Mouse (Mus musculus): ENCODE measurements at regions not wholly inside any gene's neighbourhood (a gene's known extent, or its start where the extent isn't known, plus 50 kb on each side); places are given as distances from the start of the nearest gene placed in this dataset.
"Not testable (repeated sequence)": the region's sequence is repeated elsewhere in the genome, so short reads cannot be mapped to it uniquely, and the experiment has no call there.

DNA sequence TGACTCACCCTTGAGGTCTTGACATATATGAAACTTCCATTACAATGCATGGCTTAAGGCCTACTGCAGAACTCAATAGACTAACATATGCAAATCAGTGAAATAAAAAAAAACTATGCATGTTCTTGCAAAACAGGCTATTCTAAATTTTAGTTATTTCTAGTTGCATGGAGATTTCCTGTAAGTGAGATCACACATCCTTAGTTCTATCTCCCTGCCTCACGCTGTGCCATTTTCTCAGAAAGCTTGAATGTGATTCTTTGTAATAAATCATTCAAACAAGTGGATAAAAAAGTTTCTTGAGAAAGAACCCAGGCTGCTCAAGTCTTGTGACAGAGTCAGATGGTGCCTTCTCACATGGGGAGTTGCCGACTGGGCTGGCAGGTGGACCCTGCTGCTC is 228.9 kb upstream of the Gap43 start:
- no peak for DNase-seq
- intact Hi-C loops (cut with DNase I) = no loop called here

DNA sequence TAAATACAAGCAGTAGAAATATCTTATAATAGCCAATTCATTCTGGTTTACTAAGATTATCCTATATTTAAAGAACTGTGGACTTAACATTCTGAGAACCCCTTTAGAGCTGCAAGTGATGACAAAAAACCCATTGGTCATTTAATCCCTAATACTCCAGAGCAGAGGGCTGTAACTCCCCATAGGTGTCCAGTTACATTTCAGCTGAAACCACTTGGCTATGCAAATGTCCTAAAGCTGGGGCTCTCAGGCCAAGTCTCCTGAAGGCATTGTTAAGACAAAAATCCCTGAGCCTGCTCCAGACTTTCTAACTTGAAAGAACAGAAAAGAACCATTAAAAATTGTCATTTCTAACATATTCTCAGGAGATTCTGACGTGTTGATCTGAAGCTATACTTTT is 209.1 kb upstream of the Gap43 start:
- DNase-seq = no peak
- intact Hi-C loops (cut with DNase I) = no loop called here

DNA sequence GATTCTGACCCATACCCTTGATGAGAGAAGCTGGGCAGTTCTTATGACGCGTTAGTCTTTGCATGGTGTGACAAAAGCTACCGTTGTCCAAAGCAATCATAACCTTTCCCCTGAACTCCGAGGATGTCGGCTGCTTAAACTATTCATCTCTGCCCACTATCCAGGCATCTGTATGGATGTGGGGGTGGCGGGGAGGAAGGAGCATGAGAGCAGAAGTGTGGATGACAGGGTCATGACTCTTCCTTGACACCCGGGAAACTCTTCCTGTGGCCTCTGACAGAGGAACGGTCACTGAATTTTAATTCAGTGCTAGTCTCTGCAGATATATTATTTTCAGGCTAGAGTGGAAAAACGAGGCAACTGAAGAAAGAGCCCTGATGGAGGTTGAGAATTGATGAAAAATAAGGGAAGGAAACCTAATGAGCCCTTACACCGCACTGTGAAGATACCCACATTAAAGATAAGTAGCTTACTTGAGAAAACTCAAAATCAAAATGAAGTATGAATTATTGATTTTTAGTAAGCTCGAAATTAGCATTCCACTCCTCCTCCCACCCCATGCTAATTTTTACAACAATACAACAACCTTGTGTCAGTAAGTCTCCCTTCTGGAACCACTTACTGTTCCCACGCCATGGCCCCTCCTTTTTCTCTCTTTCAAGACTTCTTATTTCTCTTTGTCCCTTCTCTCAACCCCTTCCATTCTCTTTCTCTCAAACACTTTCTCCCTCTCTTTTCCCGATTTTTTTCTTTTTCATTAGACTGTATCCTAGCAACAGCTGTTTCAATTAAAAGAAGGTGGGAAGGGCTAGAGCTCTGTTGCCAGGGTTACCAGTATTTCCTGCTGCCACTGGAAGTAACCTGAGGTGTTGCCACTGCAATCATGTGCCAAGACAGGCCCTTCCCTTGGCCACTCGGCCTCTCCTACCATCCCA is 206.0 kb upstream of the Gap43 start:
- intact Hi-C loops (cut with DNase I) = no loop called here

DNA sequence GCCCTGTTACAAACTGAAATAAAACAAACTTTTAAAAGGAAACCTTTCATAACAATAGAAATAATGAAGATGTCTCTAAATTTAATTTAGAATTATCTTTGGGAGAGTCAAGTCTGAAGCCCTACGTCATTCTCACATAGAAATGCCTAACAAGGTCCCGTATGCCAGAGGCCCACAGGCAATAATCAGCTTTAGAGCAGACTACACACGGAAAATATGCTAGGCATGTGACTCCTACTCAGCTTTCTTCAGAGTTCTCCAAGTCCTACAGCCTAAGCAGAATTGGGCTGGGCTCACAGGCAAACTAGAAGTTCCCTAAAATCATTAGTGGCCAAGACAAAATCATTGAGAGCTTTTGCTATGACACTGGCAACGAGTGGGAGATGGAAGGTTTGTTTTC is 176.9 kb upstream of the Gap43 start:
- DNase-seq = no peak
- intact Hi-C loops (cut with DNase I) = no loop called here

More for the DNA sequence above, 206.0 kb upstream of the Gap43 start:
- no peak for DNase-seq

DNA sequence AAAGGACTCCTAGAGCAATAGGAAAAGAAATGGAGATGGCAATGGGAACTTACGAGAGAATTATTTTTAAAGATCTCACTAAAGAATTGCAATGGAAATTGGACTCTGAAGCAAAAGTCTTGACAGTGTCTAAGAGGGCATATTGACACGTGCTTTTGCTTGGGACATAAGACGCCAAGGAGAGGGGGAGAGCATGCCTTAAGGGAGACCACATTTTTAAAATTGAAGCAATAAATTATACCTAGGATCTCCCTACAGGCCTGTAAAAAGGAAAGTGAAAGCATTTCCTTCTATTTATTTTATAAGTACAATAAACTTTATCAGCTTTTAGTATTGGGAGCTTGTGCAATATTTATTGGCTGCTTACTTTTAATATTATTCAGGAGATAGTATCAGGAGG is 175.5 kb upstream of the Gap43 start:
- DNase-seq = no peak
- intact Hi-C loops (cut with DNase I) = no loop called here

DNA sequence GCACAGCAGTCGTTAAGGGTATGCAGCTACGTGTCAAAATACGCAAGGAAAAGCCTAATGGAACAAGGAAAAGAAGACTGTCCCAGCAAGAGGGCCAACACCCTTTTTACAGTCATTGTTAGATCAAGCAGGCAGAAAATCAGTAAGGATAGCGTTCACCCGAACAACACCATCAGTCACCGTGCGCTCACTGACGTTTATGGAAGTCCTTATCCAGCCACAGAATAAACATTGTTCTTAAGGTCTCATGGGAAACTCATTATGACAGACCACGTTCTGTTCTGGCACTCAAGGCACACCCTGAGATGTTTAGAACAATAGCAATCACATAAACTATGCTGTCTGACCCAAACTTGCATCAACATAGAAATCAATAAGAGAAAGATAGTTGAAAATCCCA is 164.7 kb upstream of the Gap43 start:
- DNase-seq = no peak
- intact Hi-C loops (cut with DNase I) = no loop called here

DNA sequence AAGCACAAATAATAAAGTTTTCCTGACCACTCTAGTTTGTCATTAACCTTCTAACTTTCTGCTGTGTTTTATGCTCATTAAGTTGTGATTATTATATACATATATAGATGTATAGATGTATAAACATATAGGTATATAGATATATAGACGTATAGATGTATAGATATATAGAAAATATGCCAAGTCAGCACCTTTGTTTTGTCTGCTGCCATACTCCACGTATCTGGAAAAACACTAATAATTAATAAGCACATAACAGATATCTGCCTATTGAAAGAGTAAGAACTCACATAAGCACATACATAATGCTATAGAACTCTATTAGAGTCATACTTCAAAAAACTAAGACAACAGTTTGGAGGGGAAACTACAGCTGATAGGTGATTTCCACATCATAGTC is 161.3 kb upstream of the Gap43 start:
- intact Hi-C loops (cut with DNase I) = no loop called here
- DNase-seq = no peak

DNA sequence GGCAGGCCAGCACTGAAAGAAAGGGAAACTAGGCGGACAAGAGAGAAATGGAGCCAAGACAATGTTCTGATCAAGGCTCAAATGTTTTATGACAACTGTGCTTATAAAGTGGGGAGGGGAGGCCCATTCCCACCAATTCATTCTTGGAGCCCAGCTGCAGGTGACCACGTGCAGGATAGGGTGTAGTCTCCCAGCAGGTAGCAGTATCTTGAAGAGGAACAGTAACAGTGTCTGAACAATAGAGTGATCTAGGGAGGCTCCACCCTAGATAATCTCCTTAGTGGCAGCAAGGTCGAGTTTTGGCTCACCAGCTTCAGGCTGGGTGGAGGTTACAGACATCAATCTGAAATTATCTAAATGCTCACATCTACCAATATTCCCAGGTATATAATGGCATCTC is 160.7 kb upstream of the Gap43 start:
- DNase-seq; intact Hi-C loops (cut with DNase I): not testable (repeated sequence)

DNA sequence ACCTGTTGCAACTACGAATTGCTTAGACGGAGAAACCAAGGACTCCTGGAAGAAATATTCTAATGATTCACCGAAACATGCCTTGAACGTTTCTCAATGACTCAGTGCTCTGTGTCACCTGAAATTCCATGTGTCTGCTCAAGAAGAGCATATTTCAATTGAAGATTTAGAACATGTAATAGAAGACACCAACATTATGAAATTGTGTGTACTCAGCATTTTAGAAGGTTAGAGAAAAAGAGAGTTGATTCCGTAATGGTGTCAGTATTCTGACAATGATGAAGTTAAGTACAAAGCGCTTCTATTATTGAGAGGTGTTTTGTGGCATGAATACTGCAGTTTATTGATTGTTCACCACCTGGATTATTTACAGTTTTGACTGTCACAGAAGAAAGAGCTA is 159.1 kb upstream of the Gap43 start:
- no peak for DNase-seq
- intact Hi-C loops (cut with DNase I) = no loop called here

DNA sequence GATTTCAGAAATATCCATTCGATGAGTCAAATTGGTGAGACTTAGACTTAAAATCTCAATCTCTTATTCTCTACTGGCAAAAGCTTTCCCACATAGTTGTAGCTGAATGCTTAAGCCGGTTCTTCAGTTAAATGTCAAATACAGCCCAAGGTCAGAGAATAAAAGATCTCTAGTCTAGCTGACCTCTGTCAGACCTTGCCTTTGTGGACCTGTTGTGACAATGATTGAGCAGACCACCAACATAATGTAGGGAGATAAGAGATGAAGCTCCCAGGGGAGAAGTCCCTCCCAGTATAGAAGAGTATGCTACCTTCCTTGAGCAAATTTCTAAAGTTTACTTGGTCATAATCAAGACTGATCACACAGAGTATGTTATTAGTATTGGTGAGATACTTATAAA is 157.9 kb upstream of the Gap43 start:
- no peak for DNase-seq
- intact Hi-C loops (cut with DNase I) = no loop called here

DNA sequence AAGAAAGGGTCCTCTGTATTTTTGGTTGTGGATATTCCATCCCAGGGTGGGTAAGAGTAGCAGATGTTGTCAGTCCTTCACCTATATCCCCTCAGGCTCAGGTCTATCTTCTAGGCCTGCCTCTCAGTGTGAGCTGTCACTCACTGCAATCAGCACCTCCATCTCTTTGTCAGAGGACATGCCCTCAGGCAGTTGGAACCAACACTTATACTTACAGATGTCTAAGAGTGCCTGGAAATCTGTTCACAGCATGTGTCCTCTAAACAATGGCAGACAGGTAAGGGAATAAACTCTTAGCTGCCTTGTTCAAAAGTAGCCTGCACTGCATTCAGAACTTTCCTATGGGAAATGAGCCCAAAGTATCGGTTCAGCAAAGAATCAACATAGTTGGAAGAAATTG is 153.1 kb upstream of the Gap43 start:
- DNase-seq = no peak
- intact Hi-C loops (cut with DNase I) = no loop called here

DNA sequence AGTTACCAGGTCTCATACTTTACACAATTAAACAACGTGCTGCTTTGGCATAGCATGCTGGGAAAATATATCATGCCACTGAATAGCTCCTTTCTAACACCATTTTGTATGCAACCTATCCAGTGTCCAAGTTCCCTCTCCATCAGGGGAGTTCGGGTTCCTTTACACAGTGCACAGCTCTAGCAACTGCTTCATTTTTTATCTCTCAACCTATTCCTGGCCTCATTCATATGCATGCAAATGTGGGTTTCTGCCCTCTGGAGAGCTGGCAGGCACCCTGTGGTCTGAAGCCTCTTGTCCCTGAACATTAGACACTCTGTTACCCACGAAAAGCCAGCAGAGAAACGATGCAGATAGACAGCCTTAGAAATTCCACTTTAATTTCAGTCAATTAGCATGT is 148.3 kb upstream of the Gap43 start:
- no peak for DNase-seq
- intact Hi-C loops (cut with DNase I) = no loop called here

DNA sequence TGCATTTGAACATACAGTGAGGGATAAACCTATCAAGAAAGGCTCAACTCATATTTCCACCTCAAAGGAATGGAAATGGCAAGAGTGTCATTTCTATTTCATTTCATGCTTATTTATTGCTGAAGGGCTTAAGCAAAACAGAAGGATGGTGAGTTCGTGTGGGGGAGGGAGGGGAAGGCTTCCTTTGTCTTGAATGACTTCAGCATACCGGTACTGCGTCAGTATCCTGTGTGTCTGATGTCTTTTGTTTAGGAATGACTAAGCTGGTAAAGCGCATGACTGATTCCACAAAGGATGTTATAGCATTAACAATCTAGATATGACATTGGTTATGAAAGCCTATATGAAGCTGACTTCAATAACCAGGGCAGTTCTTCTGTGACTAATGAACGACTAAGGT is 139.5 kb upstream of the Gap43 start:
- intact Hi-C loops (cut with DNase I) = no loop called here

DNA sequence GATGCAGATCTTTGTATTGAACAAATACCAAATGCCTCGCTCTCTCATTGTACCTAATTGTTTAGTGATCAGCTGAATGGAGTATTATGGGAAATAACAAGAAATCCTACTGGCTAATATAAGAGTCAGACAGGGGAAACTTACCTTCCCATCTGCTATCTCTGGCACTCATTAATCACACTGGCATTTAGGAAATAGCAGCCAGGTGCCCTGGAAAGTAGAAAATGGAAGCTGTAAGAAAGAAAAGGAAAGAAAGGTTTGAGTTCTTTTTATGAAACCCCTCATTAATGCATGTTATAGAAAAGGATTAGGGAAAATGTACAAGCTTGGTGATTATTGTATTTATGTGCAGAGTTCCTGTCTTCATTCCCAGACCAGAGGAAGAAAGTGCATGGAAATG is 126.5 kb upstream of the Gap43 start:
- no peak for DNase-seq
- intact Hi-C loops (cut with DNase I) = no loop called here

More for the DNA sequence above, 139.5 kb upstream of the Gap43 start:
- no peak for DNase-seq

DNA sequence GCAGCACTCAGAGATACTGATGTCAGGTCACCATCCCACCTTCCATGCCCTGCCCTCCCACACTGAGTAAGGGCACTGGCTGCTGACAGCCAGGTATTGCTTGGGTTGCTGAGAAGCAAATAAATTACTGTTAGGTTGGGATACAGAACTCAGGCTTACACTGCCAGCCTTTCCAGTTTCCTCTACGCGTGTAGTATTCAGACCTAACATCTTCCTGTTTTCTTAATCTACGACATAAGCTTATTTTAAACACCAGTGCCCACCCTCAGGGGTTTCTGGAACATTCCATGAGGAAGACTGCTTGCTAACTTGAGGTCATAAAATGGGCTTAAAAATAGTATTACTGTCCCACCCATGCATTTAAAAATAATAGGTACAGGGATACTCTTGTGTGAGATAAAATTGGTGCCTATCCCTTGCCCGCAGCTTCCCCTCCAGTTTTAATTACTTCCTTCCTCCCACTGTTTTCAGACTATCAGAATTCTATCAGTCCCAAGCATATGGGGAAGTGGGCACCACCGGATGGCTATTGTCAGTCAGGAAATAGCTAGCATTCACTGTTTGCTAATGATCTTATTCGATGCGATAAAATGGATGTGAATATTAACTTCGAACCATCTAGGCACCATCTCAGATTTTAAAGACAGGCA is 116.0 kb upstream of the Gap43 start:
- intact Hi-C loops (cut with DNase I) = no loop called here
- DNase-seq = no peak

DNA sequence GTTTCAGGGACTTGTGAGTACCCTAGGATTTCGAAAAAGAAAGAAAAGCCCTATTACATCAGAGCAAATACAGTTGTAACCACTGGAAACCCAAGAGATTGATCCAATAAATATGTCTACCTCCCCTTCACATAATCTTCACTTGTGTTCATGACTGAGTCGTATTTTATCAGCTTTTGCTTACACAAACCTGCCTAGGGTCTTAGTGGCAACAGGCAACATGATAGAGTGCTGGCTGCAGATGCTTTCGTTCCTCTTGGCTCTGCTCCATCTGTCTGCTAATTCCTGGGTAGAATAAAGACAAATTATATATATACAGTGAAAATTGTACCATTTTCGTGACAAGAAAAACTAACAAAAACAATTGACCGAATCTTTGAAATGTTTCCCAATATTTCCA is 112.9 kb upstream of the Gap43 start:
- intact Hi-C loops (cut with DNase I) = no loop called here
- no peak for DNase-seq

DNA sequence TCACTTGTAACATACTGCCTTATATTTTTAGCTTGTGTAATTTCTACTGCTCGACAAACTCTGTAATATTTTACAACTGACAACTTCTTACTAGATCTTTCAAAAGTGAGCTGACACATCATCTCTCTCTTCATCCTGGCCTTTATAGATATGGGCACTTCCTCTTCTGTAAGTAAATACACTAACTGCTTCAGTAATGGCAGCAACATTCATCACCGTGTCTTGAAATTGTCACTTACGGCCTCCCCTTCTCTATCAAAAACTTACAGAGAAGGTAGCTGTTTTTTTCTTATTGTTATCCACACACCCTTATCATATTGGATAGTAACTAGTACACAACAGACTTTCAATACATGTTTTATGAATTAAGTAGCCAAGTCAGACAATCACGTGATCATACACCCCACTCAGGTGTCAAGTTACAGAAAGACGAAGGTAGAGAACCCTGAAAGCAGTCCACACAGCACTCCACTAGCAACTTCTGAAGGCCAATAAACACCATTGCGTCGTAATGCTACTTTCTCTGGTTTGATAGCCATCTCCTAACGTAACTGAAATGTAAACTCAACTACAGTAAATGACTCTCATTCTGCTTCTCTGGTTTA is 109.5 kb upstream of the Gap43 start:
- intact Hi-C loops (cut with DNase I) = no loop called here
- DNase-seq = no peak

DNA sequence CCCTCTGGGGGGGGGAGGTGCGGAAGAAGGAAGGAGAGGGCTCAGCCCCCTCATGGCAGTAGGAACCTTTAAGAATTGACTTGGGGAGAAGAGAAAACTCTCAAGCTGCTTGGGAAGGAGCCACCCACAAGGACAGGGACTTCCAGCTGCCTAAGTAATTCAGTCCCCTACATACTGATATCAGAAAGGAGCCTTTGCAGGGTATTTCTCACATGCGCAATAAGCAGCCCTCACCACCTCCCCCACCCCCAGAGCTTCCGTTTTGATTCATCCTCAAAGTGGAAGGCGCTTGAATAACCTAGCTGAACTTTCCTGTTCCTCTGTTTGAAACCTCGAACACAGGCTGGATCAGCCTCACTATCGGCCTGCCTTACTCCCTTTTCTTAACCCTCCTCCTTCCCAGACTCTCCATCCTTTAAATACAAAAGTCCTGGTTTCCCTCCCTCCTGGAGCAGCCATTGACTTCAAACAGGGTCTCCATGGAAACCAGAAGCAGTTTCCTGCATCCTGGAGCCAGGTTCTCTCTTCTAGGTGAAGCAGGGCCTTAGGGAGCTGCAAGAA is 104.5 kb upstream of the Gap43 start:
- peak in 1 of 2 experiments; percentile 11 for DNase-seq
- intact Hi-C loops (cut with DNase I) = no loop called here

DNA sequence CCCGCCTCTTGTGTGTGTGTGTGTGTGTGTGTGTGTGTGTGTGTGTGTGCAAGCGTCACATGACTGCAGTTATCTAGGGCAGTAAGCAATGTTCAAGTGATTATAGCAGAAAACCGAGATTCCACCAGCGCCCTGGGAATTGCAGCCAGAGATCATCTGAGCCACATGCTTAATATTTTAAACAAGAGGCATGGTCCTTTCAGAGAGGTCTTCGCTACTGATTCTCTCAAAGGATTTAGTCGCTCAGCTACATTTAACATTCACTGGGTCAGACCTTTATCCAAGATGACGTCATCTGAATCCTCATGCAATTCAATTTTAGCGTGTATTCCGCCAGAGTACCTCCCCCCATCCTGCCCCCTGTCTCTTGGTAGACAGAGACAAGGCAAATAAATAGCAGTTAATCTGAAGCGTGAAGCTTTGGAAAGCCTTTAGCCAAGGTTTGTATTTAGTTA is 104.0 kb upstream of the Gap43 start:
- DNase-seq = peak in 1 of 2 experiments; percentile 14
- intact Hi-C loops (cut with DNase I) = no loop called here

DNA sequence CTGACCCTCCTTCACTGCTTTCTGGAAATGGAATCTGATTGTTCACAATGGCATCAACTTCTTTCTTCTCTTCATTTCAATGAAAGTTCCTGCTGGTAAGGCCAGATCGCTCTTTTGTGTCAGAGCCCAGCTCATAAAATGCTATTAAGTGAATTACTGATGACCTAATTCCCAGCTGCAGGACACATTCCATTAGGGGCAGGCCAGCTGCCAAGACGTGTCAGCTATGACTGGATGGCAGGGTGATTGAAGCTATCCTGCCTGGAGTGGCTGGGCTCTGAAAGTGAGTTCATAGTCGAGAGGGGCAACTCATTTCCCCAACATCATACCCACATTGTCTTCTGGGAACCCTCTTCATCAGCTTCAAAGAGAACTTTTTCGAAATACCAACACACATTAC is 100.4 kb upstream of the Gap43 start:
- intact Hi-C loops (cut with DNase I) = no loop called here
- peak; percentile 24 to 44 for DNase-seq

DNA sequence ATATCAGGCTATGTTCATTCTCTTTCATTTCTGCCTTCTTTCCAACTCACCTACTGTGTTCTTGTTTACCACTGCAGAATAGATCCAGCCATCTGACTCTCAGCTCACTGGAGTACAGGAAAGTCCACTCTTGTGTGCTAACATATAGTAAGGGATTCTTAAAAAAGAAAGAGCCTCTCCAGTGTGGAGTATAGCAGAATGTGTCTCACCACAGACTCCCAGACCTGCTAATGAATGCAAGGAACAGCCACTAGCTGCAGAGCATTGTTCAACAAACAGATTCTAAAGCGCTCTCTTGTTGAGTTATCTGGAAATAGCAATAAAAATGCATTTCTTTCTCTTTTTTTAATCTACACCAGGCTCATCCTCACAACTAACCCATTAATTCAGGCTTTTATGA is 91.1 kb upstream of the Gap43 start:
- intact Hi-C loops (cut with DNase I) = no loop called here
- no peak for DNase-seq
